ENCODE assay signal across 19 mouse cellular contexts in genomic region chr13:119149141-119149540, GRCm38 (mm10).
"Had no signal": no experiment of that assay in that cellular context is flagged by ENCODE, and none has a peak within 500 bp of the region (broad histone marks: within the 10 kb centered on the region; RNA-seq: fewer than 3 reads in every experiment).

No protein-coding gene starts in this region.

- H3K9ac ChIP-seq: kidney, embryonic 15.5 days; limb, embryonic 12.5 days; liver, embryonic 12.5 days; liver, embryonic 15.5 days; lung, embryonic 15.5 days; midbrain, embryonic 13.5 days had no signal

- H3K36me3 ChIP-seq: kidney, embryonic 15.5 days; limb, embryonic 12.5 days; liver, embryonic 12.5 days; liver, embryonic 15.5 days; lung, embryonic 15.5 days; midbrain, embryonic 10.5 days; midbrain, embryonic 13.5 days had no signal

- H3K4me2 ChIP-seq: kidney, embryonic 15.5 days; limb, embryonic 12.5 days; liver, embryonic 12.5 days; liver, embryonic 15.5 days; lung, embryonic 15.5 days; midbrain, embryonic 13.5 days had no signal

- ATAC-seq: liver, embryonic 12.5 days; midbrain, embryonic 13.5 days had no signal

- H3K27ac ChIP-seq: kidney, embryonic 15.5 days; left cerebral cortex, adult 2 months; limb, embryonic 12.5 days; liver, embryonic 12.5 days; liver, embryonic 15.5 days; lung, embryonic 15.5 days; midbrain, embryonic 10.5 days; midbrain, embryonic 13.5 days had no signal

- H3K27me3 ChIP-seq: kidney, embryonic 15.5 days; limb, embryonic 12.5 days; liver, embryonic 12.5 days; liver, embryonic 15.5 days; lung, embryonic 15.5 days; megakaryocyte, embryonic 14.5 days; midbrain, embryonic 13.5 days had no signal

- H3K4me3 ChIP-seq: kidney, embryonic 15.5 days; left cerebral cortex, adult 2 months; limb, embryonic 12.5 days; liver, embryonic 12.5 days; liver, embryonic 15.5 days; lung, embryonic 15.5 days; megakaryocyte, embryonic 14.5 days; midbrain, embryonic 10.5 days; midbrain, embryonic 13.5 days had no signal

- DNase-seq: kidney, adult 8-10 months; kidney, postnatal 10 days; kidney, postnatal 36 days; layer of hippocampus, postnatal 36 days; liver; lung, adult 18-20 months; lung, postnatal 10 days; lung, postnatal 36 days; thymus, adult 18-20 months; thymus, postnatal 36 days had no signal

- H3K9me3 ChIP-seq: kidney, embryonic 15.5 days; limb, embryonic 12.5 days; liver, embryonic 12.5 days; liver, embryonic 15.5 days; lung, embryonic 15.5 days; megakaryocyte, embryonic 14.5 days; midbrain, embryonic 10.5 days; midbrain, embryonic 13.5 days had no signal

- H3K4me1 ChIP-seq: kidney, embryonic 15.5 days; limb, embryonic 12.5 days; liver, embryonic 12.5 days; liver, embryonic 15.5 days; lung, embryonic 15.5 days; megakaryocyte, embryonic 14.5 days; midbrain, embryonic 10.5 days; midbrain, embryonic 13.5 days had no signal
